Mouse (Mus musculus) limb, embryonic 13.5 days (tissue): ENCODE data around the gene Vwc2. TPM values are rescaled to one million over a fixed set of nuclear protein-coding genes. Genes with fewer than 3 reads are reported as not detected.

Experiments used
- ATAC-seq: fragments of 200-750 bp; cut with Nextera tagmentation; 2 replicates; pipeline ENCODE4 v1.8.0; 2017; ENCODE audit warnings: low read depth, moderate number of reproducible peaks, moderate TSS enrichment; ENCODE audit not compliant: low FRiP score
- H3K27ac ChIP-seq: fragments of 300-500 bp; sonication (generic); 2 replicates; pipeline ENCODE4 v1.5.1; 2015; ENCODE audit warnings: inconsistent platforms, mild to moderate bottlenecking, moderate library complexity
- H3K27me3 ChIP-seq: fragments of 300-500 bp; sonication (generic); 2 replicates; pipeline ENCODE4 v1.6.1; 2015; ENCODE audit warnings: mild to moderate bottlenecking, inconsistent platforms
- H3K36me3 ChIP-seq: fragments of 300-500 bp; sonication (generic); 2 replicates; pipeline ENCODE4 v1.6.1; 2015; ENCODE audit warnings: inconsistent platforms, mild to moderate bottlenecking, moderate library complexity
- H3K4me1 ChIP-seq: fragments of 300-500 bp; sonication (generic); 2 replicates; pipeline ENCODE4 v1.6.1; 2015; ENCODE audit warnings: inconsistent platforms
- H3K4me2 ChIP-seq: fragments of 300-500 bp; sonication (generic); replicated peaks from 2 replicates; pipeline ENCODE4 v1.6.1; 2015; ENCODE audit warnings: inconsistent platforms, mild to moderate bottlenecking, moderate library complexity
- H3K4me3 ChIP-seq: fragments of 300-500 bp; sonication (generic); 2 replicates; pipeline ENCODE4 v1.5.1; 2015; ENCODE audit warnings: moderate library complexity, mild to moderate bottlenecking, inconsistent platforms
- H3K9ac ChIP-seq: fragments of 300-500 bp; sonication (generic); 2 replicates; pipeline ENCODE4 v1.6.1; 2015; ENCODE audit warnings: mild to moderate bottlenecking, inconsistent platforms
- H3K9me3 ChIP-seq: fragments of 300-500 bp; sonication (generic); 2 replicates; pipeline ENCODE4 v1.6.1; 2016; ENCODE audit warnings: inconsistent platforms
- WGBS: fragments of 180-500 bp; shearing (Covaris S2); methylation state at CpG from one replicate; pipeline ENCODE4 v1.1.7; 2015; 5-methylcytosine and 5-hydroxymethylcytosine counted together
- polyA plus RNA-seq: library from polyadenylated mRNA; unstranded; fragments of >200 nt; fragmentation: Nextera tagmentation; extraction: Ambion mirVana; gene quantifications from 2 replicates; pipeline ENCODE4 v1.2.1, GENCODE M21; 2015

Gene Vwc2
- 3.9 and 4.6 TPM in 2 replicates for polyA plus RNA-seq

- peak; percentile 68 for ATAC-seq
- H3K4me3 ChIP-seq = peak within 1 kb of the TSS; percentile 53
- peak within 1 kb of the TSS; percentile 91 for H3K4me2 ChIP-seq
- H3K36me3 ChIP-seq = no peaks in the 10 kb centered on the region
- no peak within 1 kb of the TSS for H3K27ac ChIP-seq
- peaks cover 34% of the 10 kb centered on the region for H3K4me1 ChIP-seq
- H3K9me3 ChIP-seq = no peaks in the 10 kb centered on the region
- under 1% methylated on average over 28 of the region's 28 CpGs for WGBS
- H3K9ac ChIP-seq = peak within 1 kb of the TSS; percentile 62
- peaks cover 70% of the 10 kb centered on the region for H3K27me3 ChIP-seq
Measured at GRCm38 (mm10) chr11:11113576-11114233, at the start of gene Vwc2. TSS of gene Vwc2 (plus strand) at chr11:11114223.

- Histone ChIP-seq H3K4me3 (no peak overlapping the region), H3K27me3 (no peaks in the 10 kb centered on the region), H3K9me3 (no peaks in the 10 kb centered on the region), H3K27ac (no peak overlapping the region), H3K9ac (no peak overlapping the region), H3K4me1 (no peaks in the 10 kb centered on the region), H3K4me2 (no peak overlapping the region), H3K36me3 (no peaks in the 10 kb centered on the region)
- no peak for ATAC-seq
- 88% methylated on average over 1 of the region's 1 CpGs for WGBS
Measured at GRCm38 (mm10) chr11:11088162-11088756, 25.8 kb upstream of the Vwc2 start.

- H3K36me3 ChIP-seq = no peaks in the 10 kb centered on the region
- no peak for ATAC-seq
- H3K27ac ChIP-seq = no peak overlapping the region
- no peaks in the 10 kb centered on the region for H3K27me3 ChIP-seq
- H3K9ac ChIP-seq = no peak overlapping the region
- H3K9me3 ChIP-seq = no peaks in the 10 kb centered on the region
- no peaks in the 10 kb centered on the region for H3K4me1 ChIP-seq
- no peak overlapping the region for H3K4me3 ChIP-seq
- 78% methylated on average over 1 of the region's 1 CpGs for WGBS
- H3K4me2 ChIP-seq = no peak overlapping the region
Measured at GRCm38 (mm10) chr11:11097606-11098005, 16.4 kb upstream of the Vwc2 start.

GRCm38 (mm10) chr11:11098282-11098681 is 15.7 kb upstream of the Vwc2 start:
- Histone ChIP-seq H3K4me3 (no peak overlapping the region), H3K4me1 (no peaks in the 10 kb centered on the region; the same call in 1 of the 2 replicates), H3K27me3 (no peaks in the 10 kb centered on the region), H3K9me3 (no peaks in the 10 kb centered on the region), H3K36me3 (no peaks in the 10 kb centered on the region), H3K27ac (no peak overlapping the region), H3K4me2 (no peak overlapping the region), H3K9ac (no peak overlapping the region)
- WGBS = 82% methylated on average over 4 of the region's 4 CpGs
- no peak for ATAC-seq

- H3K9ac ChIP-seq = no peak overlapping the region
- H3K4me1 ChIP-seq = no peaks in the 10 kb centered on the region; the same call in 1 of the 2 replicates
- no peak for ATAC-seq
- H3K27ac ChIP-seq = no peak overlapping the region
- no peak overlapping the region for H3K4me3 ChIP-seq
- 79% methylated on average over 5 of the region's 5 CpGs for WGBS
- no peaks in the 10 kb centered on the region for H3K9me3 ChIP-seq
- H3K4me2 ChIP-seq = no peak overlapping the region
- no peaks in the 10 kb centered on the region for H3K27me3 ChIP-seq
- H3K36me3 ChIP-seq = no peaks in the 10 kb centered on the region
Measured at GRCm38 (mm10) chr11:11099011-11099410, 15.0 kb upstream of the Vwc2 start.

- H3K4me1 ChIP-seq = no peaks in the 10 kb centered on the region; the same call in 1 of the 2 replicates
- no peak overlapping the region for H3K9ac ChIP-seq
- H3K36me3 ChIP-seq = no peaks in the 10 kb centered on the region
- WGBS = 26% methylated on average over 1 of the region's 1 CpGs
- H3K4me3 ChIP-seq = no peak overlapping the region
- H3K4me2 ChIP-seq = no peak overlapping the region
- no peak overlapping the region for H3K27ac ChIP-seq
- no peak for ATAC-seq
- no peaks in the 10 kb centered on the region for H3K9me3 ChIP-seq
- H3K27me3 ChIP-seq = no peaks in the 10 kb centered on the region
Measured at GRCm38 (mm10) chr11:11102182-11102581, 11.8 kb upstream of the Vwc2 start.

GRCm38 (mm10) chr11:11102620-11103019 is 11.4 kb upstream of the Vwc2 start:
- Histone ChIP-seq H3K9ac (no peak overlapping the region), H3K4me3 (no peak overlapping the region), H3K9me3 (no peaks in the 10 kb centered on the region), H3K27ac (peak overlapping the region; percentile 33; the same call in 1 of the 2 replicates), H3K27me3 (no peaks in the 10 kb centered on the region), H3K36me3 (no peaks in the 10 kb centered on the region), H3K4me1 (no peaks in the 10 kb centered on the region; the same call in 1 of the 2 replicates), H3K4me2 (no peak overlapping the region)
- WGBS = 40% methylated on average over 1 of the region's 1 CpGs
- ATAC-seq = peak; percentile 44; the same call in 1 of the 2 replicates

GRCm38 (mm10) chr11:11108922-11109321 is 5.1 kb upstream of the Vwc2 start:
- Histone ChIP-seq H3K4me3 (no peak overlapping the region), H3K27me3 (peaks cover 24% of the 10 kb centered on the region), H3K36me3 (no peaks in the 10 kb centered on the region), H3K27ac (no peak overlapping the region), H3K4me1 (peaks cover 9% of the 10 kb centered on the region), H3K9me3 (no peaks in the 10 kb centered on the region), H3K9ac (no peak overlapping the region), H3K4me2 (no peak overlapping the region)
- ATAC-seq = no peak
- 44% methylated on average over 3 of the region's 3 CpGs for WGBS

- ATAC-seq = no peak
- H3K4me2 ChIP-seq = peak overlapping the region; percentile 91
- H3K9me3 ChIP-seq = no peaks in the 10 kb centered on the region
- peaks cover 31% of the 10 kb centered on the region for H3K4me1 ChIP-seq
- under 1% methylated on average over 34 of the region's 34 CpGs for WGBS
- peak overlapping the region; percentile 53 for H3K4me3 ChIP-seq
- no peak overlapping the region for H3K27ac ChIP-seq
- H3K36me3 ChIP-seq = no peaks in the 10 kb centered on the region
- H3K27me3 ChIP-seq = peaks cover 75% of the 10 kb centered on the region
- peak overlapping the region; percentile 51 for H3K9ac ChIP-seq
Measured at GRCm38 (mm10) chr11:11114234-11115030, 409 bp downstream of the Vwc2 start.

- no peaks in the 10 kb centered on the region for H3K9me3 ChIP-seq
- no peak overlapping the region for H3K27ac ChIP-seq
- peak overlapping the region; percentile 53 for H3K4me3 ChIP-seq
- WGBS = 2% methylated on average over 17 of the region's 17 CpGs
- peaks cover 31% of the 10 kb centered on the region for H3K4me1 ChIP-seq
- no peaks in the 10 kb centered on the region for H3K36me3 ChIP-seq
- H3K27me3 ChIP-seq = peaks cover 79% of the 10 kb centered on the region
- no peak for ATAC-seq
- H3K4me2 ChIP-seq = peak overlapping the region; percentile 91
- peak overlapping the region; percentile 62 for H3K9ac ChIP-seq
Measured at GRCm38 (mm10) chr11:11115031-11115647, 1.1 kb downstream of the Vwc2 start.

- no peaks in the 10 kb centered on the region for H3K36me3 ChIP-seq
- peaks cover 31% of the 10 kb centered on the region for H3K4me1 ChIP-seq
- H3K27me3 ChIP-seq = peaks cover 77% of the 10 kb centered on the region
- peak overlapping the region; percentile 53 for H3K4me3 ChIP-seq
- no peak overlapping the region for H3K27ac ChIP-seq
- peak overlapping the region; percentile 91 for H3K4me2 ChIP-seq
- WGBS = under 1% methylated on average over 85 of the region's 93 CpGs
- ATAC-seq = peak; percentile 52
- no peaks in the 10 kb centered on the region for H3K9me3 ChIP-seq
- H3K9ac ChIP-seq = peak overlapping the region; percentile 62
Measured at GRCm38 (mm10) chr11:11115648-11116590, 1.9 kb downstream of the Vwc2 start.
